Mouse (Mus musculus) megakaryocyte, embryonic 14.5 days (primary cell): ENCODE data around the gene Map2k3.
"Not testable (repeated sequence)": the region's sequence is repeated elsewhere in the genome, so short reads cannot be mapped to it uniquely, and the experiment has no call there.

Experiments
- FLI1 ChIP-seq: IDR thresholded peaks from 2 replicates; pipeline ENCODE4 v1.6.1; 2012; ENCODE audit warnings: low read length, inconsistent platforms, mixed read lengths
- GATA1 ChIP-seq: IDR thresholded peaks from 3 replicates; pipeline ENCODE4 v1.6.1; 2012; ENCODE audit warnings: mixed read lengths, low read length, inconsistent platforms, borderline replicate concordance

GRCm38 (mm10) chr11:60886986-60887385 lies 44.8 kb upstream of the Map2k3 start:
- TF ChIP-seq GATA1, FLI1: not testable (repeated sequence)
